Mouse (Mus musculus): ENCODE results near the gene Tmeff2. TPM values are rescaled to one million over a fixed set of nuclear protein-coding genes. Genes with fewer than 3 reads are reported as not detected.

The Tmeff2 gene
- total RNA-seq, 2 experiments from 2014 or later = 40.1 to 42.0 TPM

DNA sequence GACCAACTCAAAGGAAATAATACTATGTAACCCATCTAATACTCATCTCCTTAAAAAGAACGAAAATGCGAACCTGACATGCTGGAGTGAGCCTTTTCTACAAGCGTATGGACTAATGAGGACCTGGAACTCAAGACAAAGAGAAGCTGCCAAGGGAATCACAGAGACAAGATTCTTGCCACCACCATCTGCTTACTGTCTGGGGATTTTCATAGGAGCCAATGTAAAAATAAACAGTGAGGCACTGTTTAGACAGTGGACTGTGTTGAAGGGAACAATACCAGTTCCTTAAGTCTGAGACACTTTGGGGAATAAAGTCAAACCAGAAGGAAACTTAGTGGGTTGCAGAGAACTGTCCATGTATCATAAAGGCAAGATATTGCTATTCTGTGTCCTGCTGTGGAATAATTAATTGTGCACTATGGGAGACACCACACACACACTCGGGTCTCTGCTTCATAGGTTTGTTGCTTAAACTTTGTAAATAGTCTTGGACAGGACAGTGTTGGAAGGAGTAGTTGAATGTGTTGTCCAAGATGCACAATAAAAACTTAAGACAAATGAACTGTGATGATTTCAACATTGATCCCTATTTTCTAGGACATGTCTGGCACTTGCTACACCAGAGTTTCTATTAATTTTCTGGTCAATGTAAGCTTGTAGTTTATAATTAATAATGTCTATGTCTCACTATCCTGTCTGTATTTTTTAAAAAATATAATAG, 79.1 kb downstream of the Tmeff2 start:
- no peak for DNase-seq (ENCODE audit: low spot score in 2 of 2)

GRCm38 (mm10) chr1:50980591-50980990, 80.1 kb downstream of the Tmeff2 start:
- DNase-seq (ENCODE audit: low spot score in 2 of 2) = no peak

DNA sequence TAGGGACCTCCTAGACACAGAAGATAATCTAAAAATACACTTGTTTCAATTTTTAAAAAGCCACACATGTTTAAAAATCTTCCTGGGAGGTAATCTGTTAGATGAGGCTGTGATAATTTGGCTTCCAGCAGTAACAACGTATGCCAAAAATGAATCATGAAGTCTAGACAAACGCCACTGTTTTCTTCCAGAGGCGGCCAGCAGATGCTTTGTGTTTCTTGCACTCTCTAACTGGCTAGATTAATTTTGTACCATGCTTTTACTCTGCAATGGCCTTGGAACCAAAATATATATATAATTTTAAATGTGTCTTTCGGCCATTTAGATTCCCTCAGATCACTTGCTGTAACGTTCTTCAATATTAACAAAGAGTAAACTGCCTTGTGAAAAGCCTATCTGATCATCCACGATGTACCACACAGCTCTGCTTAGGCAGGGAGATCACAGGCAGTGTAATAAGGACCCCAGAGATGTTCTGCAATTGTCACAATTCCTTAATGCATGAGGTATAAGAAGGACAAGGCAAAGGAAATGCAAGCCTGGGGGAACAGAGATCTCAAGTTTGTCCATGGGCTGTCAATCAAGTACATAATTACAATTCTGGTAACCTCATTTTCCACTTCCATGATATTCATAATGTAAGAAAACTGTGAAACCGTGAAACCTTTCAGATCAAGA, 80.8 kb downstream of the Tmeff2 start:
- DNase-seq (ENCODE audit: low spot score in 2 of 2) = no peak

- no peak for DNase-seq (ENCODE audit: low spot score in 2 of 2)
Measured at GRCm38 (mm10) chr1:50990661-50991060, 90.2 kb downstream of the Tmeff2 start.

- no peak for DNase-seq (ENCODE audit: low spot score in 2 of 2)
Measured at GRCm38 (mm10) chr1:50994505-50994904, 94.1 kb downstream of the Tmeff2 start.

DNA sequence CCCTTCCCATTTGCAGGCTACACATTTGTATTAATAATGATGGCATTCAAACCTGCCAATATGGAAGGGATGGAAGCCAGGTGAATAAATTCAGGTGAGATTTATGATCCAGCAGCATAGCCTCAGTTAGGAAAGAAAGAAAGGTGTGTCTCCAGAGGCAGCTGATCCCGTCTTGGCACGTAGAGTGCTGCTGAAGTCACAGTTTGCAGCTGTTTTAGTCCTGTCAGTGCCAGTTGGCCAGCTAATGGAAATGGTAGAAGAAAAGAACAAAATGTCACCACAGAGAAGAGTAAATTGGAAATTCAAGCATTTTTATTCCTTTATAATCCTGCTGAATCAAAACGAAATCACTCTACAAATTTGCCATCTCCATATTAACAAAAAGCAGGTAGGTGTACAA, 99.3 kb downstream of the Tmeff2 start:
- no peak for DNase-seq (ENCODE audit: low spot score in 2 of 2)

GRCm38 (mm10) chr1:51008344-51008743, 107.9 kb downstream of the Tmeff2 start:
- DNase-seq (ENCODE audit: low spot score in 2 of 2) = no peak

DNA sequence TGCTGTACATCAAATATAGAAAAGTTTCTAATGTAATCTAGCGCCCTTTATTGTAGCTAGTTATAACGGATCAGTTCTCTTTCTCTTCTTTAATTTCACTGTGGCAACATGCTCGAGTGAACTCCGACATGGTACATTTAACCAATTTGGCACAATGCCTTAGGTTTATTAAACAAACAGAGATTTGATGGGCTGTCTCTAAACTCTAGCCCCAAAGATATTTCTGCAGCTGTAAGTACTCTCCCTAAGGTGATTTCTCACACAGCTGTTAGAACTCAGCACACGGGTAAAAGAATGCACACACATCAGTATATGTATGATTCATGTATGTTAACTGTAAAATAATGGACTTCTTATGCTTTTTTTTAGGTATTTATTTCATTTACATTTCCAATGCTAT, 139.8 kb downstream of the Tmeff2 start:
- no peak for DNase-seq (ENCODE audit: low spot score in 2 of 2)

- DNase-seq (ENCODE audit: low spot score in 2 of 2) = no peak
Measured at GRCm38 (mm10) chr1:51044810-51045209, 144.4 kb downstream of the Tmeff2 start.

DNA sequence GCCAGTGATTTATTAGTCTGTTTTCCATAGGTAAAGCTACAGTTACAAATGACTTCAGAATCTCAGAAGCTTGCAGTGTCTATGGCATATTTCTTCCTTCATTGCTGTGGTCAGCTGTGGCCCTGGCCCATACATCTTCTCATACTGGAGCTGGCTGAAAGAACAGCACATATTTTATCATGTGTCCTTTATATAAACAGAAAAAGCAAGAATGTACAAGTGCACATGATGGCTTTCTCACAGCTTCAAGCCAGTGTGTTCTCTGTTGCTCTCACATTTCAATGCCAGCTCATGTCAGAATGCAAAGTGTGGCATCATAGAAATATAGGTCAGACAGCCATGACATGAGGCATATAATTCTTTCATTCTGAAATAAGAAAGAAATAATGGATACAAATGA, 164.1 kb downstream of the Tmeff2 start:
- DNase-seq (ENCODE audit: low spot score in 2 of 2) = no peak

GRCm38 (mm10) chr1:51065652-51066051, 165.2 kb downstream of the Tmeff2 start:
- no peak for DNase-seq (ENCODE audit: low spot score in 2 of 2)

DNA sequence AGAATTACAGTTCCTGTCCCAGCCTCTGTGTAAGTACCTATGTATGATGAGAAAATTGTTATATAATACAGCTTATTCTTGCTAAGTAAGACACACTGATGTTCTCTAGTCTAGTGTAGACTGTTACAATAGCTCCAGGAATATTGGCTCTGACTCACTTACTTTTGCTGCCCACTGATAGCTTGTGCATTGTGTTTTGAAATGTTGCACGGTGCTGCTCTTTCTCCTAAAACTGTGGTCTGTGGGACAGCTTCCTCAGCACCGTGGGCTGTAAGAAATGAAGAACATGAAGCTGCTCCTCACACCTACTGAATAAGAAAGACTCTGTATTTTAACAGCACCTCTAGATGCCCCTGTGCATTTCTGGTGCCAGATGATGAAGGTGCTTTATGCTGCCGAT, 168.4 kb downstream of the Tmeff2 start:
- no peak for DNase-seq (ENCODE audit: low spot score in 2 of 2)

DNA sequence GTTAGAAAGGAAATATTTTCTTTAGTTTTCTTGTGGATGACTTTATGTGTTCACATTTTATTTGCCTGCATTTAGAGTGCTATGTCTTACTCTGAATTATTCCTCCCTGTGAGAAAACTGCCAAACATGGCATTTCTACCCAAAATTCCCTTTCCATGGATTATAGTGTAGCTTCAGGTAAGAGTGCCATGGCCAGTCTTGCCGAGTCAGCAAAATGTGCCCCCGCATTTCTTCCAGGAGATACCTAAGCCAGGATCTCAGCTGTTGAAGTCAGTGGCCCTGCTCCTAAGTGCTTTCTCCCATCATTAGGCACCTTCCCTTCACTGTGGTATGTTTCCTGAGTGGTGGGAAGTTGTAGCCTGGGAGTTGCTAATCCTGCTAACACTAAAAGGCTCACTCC, 168.8 kb downstream of the Tmeff2 start:
- no peak for DNase-seq (ENCODE audit: low spot score in 2 of 2)

DNA sequence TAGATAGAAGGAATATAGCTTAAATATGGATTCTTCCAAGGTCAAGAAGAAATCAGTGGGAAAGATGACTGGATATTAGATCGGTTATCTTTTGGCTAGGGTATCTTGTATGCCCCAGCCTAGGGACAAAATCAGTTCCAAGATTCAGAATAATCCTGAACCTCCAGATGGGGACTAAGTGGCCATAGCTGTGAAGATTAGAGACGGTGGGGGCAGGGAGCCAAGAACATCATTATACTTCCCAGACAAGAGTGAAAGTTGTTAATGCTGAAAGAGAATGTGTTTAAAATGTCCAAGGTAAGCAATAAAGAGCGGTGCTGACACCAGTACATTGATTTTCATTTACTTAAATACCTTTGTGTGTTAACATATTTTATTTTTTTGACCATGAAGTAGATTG, 173.6 kb downstream of the Tmeff2 start:
- DNase-seq (ENCODE audit: low spot score in 2 of 2) = no peak

DNA sequence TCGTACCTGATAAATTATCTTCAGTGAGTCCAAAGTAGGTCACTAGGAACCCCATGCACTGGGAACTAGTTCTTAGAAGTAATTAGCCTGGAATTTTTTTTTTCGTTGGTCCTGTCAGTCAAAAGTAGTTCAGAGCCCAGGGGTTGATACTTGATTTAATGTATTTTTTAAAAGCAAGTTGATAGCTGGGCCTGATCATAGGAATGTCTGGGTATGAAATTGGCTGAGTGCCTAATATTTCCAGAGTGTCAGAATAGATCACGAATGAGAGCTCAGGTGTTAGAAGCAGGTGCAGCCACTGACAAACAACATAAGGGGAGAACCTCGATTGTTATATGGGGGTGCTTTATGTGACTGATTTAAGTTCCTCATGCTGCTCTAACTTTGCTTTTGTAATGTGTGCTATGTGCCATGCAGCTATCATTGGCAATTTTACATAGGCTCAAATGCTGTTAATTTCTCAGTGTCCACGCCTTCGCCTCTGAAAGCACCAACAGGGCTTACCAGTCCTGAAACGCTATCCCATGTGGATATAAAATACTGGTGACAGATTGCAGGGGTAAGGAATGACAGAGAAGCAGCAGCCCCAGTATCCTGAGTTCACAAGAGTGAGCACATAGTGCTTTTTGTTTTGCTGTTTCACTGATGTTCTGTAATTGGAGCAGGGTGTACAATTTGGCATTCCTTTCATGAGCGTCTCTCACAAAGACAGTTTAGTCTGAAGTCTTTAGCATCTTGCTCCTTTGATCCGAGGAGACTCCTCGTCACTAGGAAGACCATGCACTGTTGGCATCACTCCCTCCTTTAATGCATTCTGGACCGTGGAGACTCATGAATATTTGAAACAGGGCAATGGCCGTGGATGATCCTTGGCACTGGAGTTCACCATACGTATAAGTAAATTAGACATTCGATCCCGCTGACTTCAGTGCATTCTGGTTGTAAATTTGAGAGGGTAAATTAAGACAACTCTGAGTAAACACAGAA, 175.6 kb downstream of the Tmeff2 start:
- DNase-seq (ENCODE audit: low spot score in 2 of 2) = no peak

- DNase-seq (ENCODE audit: low spot score in 2 of 2) = no peak
Measured at GRCm38 (mm10) chr1:51088921-51089320, 188.5 kb downstream of the Tmeff2 start.

GRCm38 (mm10) chr1:51089803-51090202, 189.4 kb downstream of the Tmeff2 start:
- no peak for DNase-seq (ENCODE audit: low spot score in 2 of 2)

DNA sequence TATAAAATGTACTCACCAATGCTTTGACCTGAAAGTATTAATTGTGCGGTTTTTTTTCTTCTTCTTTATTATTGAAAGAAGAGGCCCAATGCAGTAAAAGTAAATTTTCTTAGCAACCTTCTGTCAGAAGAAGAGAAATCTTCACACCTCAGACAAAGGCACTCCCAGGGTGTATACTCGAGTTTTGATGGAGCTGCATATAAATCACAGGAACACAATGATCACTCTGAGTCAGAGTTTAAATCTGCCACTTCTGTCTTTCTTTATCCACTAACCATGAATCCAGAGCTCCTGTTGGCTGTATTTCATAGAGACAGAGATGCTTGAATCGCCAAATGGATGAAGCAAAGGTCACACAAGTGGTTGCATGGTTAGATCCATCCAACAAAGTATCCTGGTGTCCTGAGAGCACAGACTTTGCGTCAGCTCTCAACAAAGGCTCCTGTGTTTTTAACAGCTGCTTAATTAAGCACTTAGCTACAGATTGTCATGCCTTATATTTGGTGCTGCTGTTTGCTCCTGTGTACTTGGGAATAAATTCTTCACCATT, 189.8 kb downstream of the Tmeff2 start:
- DNase-seq (ENCODE audit: low spot score in 2 of 2) = no peak

DNA sequence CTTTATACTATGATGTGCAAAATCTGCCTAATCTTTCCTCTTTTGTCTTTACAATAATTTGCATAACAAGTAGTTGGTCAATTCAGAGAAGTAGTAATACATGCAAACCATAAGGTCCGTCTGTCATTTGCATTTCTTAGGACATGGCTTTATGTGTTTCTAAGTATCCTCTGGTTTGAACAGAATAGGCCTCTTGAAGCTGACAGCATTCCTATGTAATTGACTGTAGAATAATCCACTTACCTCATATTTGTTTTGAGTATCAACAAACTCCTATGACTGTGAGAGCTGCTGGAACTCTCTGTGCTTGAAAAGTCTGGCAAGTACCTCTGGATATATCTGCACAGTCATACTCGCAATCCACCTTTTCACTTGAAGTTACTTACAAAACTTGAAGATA, 194.3 kb downstream of the Tmeff2 start:
- DNase-seq (ENCODE audit: low spot score in 2 of 2) = no peak

DNA sequence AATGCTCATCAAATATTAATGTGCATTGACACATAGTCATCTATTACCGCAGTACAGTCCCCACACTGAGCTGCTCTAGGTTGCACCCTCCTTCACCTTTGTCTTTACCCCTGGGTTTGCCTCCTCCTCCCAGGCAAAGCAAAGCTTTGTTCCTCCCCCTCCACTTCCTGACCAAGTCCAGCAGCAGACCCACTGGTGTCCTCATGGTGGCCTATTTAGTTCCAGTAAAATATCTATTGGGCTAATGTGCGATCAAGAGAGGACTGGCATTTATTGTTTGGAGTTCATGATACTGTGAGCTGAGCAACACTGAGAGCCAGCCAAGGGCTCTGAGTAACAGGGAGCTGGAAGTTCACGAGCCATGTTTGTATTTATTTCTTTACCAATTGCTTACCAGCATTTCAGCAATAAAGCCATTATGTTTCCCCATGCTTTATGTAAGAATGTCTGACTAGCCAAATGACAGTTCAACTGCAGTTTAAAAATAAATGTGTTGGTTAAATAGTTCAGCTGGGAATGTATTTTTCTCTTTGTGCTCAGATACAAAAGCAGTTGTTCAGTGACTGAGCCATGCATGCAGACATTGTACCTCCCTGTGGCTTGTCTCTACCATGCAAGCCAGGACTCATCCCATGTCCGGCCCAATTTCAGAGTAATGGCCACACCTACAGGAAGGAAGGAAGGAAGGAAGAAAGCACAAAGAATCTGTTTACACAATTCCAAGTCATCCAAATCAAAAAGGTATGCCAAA, 196.6 kb downstream of the Tmeff2 start:
- no peak for DNase-seq (ENCODE audit: low spot score in 2 of 2)

Data from layer of hippocampus, postnatal 10 days (tissue).